Mouse (Mus musculus) myocyte (in vitro differentiated cells): Measurements from ENCODE around the gene E030018B13Rik.

Source experiments
- POLR2A ChIP-seq: IDR thresholded peaks from one replicate; pipeline ENCODE4 v1.6.1; 2011; ENCODE audit warnings: low read depth, mild to moderate bottlenecking, control low read depth, moderate library complexity; ENCODE audit not compliant: insufficient read length
- REST ChIP-seq: IDR thresholded peaks from one replicate; pipeline ENCODE4 v1.6.1; 2011; ENCODE audit warnings: mild to moderate bottlenecking, control low read depth, moderate library complexity; ENCODE audit not compliant: insufficient read depth, insufficient read length
- SRF ChIP-seq: IDR thresholded peaks from one replicate; pipeline ENCODE4 v1.6.1; 2011; ENCODE audit warnings: low read depth; ENCODE audit not compliant: control insufficient read depth, insufficient read length
- TCF12 ChIP-seq: IDR thresholded peaks from one replicate; pipeline ENCODE4 v1.6.1; 2011; ENCODE audit warnings: mild to moderate bottlenecking, control low read depth; ENCODE audit not compliant: poor library complexity, insufficient read depth, severe bottlenecking
- USF1 ChIP-seq: IDR thresholded peaks from one replicate; pipeline ENCODE4 v1.6.1; 2011; ENCODE audit warnings: low read depth, mild to moderate bottlenecking, control low read depth, moderate library complexity

DNA sequence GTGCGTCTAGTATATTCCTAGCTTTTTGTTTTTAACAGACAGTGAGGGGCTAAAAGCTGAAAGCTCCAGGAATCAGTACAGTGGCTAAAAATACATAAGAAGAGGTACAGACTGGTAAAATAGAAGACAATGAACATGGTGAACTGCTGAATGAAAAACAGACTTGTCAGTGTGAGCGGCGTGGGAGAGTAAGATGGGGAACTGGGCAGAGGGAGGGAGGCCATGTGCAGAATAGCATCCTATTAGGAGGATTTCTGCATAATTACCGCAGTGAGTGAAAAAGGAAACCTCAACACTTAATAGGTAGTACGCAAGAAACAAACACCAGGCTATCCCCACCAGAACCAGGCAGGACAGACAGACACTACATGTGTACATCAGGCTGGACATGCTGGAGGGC, 23.5 kb upstream of the E030018B13Rik start:
- TF ChIP-seq POLR2A (no peak), REST (no peak), SRF (no peak), USF1 (no peak), TCF12 (no peak)
